Mouse (Mus musculus) heart, postnatal 14 days (tissue): ENCODE data around the gene Tmem116. TPM values are rescaled to one million over a fixed set of nuclear protein-coding genes. Genes with fewer than 3 reads are reported as not detected.

Source experiments
- DNase-seq, 2 experiments: peaks; one replicate each; pipeline ENCODE4 v3.0.0; 2021 to 2022
- intact Hi-C: fragments of 180-260 bp; cut with DNase I; formaldehyde crosslinking; loops from one replicate; pipeline ENCODE4 v1.15.1; 2025
- long read RNA-seq, 2 experiments: library from polyadenylated mRNA; stranded (forward); transcript quantifications; one replicate each; pipeline ENCODE4 v2.0.0; 2021
- total RNA-seq, 2 experiments: library from RNA; stranded (reverse); gene quantifications; 2 replicates each; pipeline ENCODE4 v1.2.3; 2021

The Tmem116 gene
- 1 to 10 TPM; 8.4 to 9.4 TPM for total RNA-seq
- long read RNA-seq, experiment 1, partial matches to known transcripts: 2 of 6 reads
- long read RNA-seq, experiment 1, other reads (novel, unspliced or antisense): 2 of 6 reads
- long read RNA-seq, experiment 2, partial matches to known transcripts: 1 of 10 reads
- long read RNA-seq, experiment 2, other reads (novel, unspliced or antisense): 6 of 10 reads

- intact Hi-C loops: loop anchor here (2.0 to 5.0 kb wide), 2 partner anchors 53 to 151 kb away; no protein-coding TSS in a partner anchor
- DNase-seq: peak; percentile 19 to 45
Observed at GRCm38 (mm10) chr5:121451644-121452025, at the start of gene Tmem116. Tmem116 (plus strand) TSS chr5:121451893.

DNA sequence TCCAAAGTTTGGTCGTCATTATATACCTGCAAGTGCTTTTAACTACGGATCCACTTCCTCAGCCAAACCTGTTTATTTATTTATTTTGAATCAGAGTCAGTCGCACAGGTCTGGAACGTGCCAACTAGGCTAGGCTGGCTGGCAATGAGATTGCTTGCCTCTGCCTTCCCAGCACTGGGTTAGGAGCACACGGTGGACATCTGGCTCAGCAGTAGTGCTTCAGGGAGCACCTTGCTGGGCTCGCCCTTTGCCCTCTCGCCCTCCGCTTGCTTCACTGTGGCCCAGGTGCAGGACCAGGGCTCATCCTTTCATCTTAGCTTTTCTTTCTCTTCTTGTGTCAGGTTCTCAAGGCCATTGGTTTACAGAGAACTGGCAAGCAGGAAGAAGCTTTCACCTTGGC, 43.8 kb upstream of the Tmem116 start:
- intact Hi-C loops: no loop called here
- no peak for DNase-seq

DNA sequence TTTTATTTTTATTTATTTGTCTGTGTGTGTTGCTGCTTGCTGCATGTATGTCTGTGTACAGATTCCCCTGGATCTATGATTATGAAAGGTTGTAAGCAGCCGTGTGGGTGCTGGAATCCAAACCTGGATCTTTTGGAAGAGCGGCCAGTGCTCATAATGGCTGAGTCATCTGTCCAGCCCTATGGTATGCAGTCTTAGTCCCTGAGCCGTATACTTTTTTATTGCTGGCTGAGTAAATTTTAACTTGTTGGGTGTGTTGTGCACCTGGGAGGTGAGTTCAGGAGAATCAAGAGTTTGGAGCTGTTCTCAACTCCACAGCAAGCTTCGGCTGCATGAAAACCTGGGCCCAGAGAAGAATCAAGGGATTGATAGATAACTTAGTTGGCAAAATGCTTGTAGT, 40.7 kb upstream of the Tmem116 start:
- DNase-seq: no peak
- intact Hi-C loops: no loop called here

- intact Hi-C loops: no loop called here
- no peak for DNase-seq
Observed at GRCm38 (mm10) chr5:121420721-121421120, 31.0 kb upstream of the Tmem116 start.

DNA sequence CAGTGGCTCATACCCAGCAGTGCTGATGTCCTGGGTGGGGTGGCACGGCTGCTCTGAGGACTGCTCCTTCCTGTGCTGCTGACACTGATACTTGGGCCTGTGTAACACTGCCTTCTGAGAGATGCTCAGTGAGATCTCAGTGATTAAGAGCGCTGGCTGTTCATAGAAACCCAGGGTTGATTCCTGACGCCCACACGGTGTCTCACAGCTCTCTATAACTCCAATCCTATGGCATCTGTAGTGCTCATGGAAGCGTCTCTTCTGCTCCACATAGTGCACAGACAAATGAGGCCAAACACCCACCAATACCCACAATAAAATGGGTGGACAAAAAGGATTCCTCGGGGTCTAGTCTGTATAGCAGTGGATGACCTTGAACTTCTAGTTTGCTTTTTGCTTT, 28.9 kb upstream of the Tmem116 start:
- intact Hi-C loops: no loop called here
- DNase-seq: no peak

DNA sequence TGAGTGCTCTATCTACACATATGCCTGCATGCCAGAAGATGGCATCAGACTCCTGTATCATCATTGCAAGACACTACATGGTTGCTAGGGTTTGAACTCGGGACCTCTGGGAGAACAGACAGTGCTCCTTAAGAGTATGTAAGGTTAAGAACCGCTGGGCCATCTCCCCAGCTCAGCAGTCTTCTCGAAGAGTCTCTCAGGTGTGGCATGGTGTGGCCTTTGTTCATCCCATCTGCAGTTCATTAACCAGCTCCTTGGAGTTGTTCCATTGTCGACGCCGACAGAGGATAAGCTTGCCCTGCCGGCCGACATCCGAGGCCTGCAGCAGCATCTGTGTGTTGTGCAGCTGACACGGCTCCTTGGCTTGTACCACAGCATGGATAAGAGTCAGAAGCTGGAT, 28.4 kb upstream of the Tmem116 start:
- intact Hi-C loops: no loop called here

GRCm38 (mm10) chr5:121428954-121429353, 22.7 kb upstream of the Tmem116 start:
- intact Hi-C loops: no loop called here
- no peak for DNase-seq

More for the DNA sequence above, 28.4 kb upstream of the Tmem116 start:
- no peak for DNase-seq

- peak in 1 of 2 experiments; percentile 29 for DNase-seq
- intact Hi-C loops: no loop called here
Observed at GRCm38 (mm10) chr5:121438131-121438530, 13.6 kb upstream of the Tmem116 start.

- no peak for DNase-seq
- intact Hi-C loops: no loop called here
Observed at GRCm38 (mm10) chr5:121438756-121439155, 12.9 kb upstream of the Tmem116 start.

GRCm38 (mm10) chr5:121443548-121443947, 8.1 kb upstream of the Tmem116 start:
- intact Hi-C loops: loop anchor here (5.0 kb wide), 1 partner anchor 34 kb away; no protein-coding TSS in a partner anchor

DNA sequence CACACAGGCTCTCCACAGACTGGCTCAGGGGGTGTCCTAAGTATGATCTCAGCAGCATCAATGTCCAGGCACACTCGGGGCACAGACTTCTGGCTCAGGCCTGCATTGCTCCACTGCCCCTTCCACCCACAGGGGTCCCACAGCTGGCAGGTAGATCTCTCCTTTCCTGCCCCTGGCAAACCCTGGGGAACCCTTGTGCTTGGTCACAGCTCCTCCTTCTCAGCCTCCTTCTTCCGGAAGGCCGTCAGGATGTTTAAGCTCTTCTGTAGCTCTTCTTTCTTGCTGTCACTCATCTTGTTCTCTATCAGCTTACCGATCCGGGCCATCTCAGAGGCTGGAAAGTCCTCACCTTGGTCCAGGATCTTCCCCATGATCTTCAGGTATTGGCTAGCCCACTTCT, 6.8 kb upstream of the Tmem116 start:
- DNase-seq: no peak
- intact Hi-C loops: loop anchor here (5.0 kb wide), 1 partner anchor 32 kb away; no protein-coding TSS in a partner anchor

More at GRCm38 (mm10) chr5:121443548-121443947, 8.1 kb upstream of the Tmem116 start:
- DNase-seq: peak in 1 of 2 experiments; percentile 37

DNA sequence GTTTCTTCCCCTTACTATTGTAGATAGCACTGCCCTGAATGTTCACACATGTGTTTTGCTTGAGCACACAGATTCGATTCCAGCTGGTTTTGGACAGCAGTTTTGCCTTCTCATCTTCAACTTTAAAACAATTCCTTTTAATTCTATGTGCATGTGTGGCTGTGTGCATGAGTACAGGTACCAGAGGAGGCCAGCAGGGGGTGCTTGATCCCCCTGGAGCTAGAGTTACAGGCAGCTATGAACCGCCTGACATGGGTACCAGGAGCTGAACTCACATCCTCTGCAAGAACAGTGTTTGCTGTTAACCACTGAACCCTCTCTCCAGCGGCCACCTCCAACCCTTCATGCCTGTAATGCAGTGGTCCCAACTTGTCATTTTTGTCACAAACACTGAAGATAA, 3.2 kb upstream of the Tmem116 start:
- peak in 1 of 2 experiments; percentile 16 for DNase-seq
- intact Hi-C loops: no loop called here

DNA sequence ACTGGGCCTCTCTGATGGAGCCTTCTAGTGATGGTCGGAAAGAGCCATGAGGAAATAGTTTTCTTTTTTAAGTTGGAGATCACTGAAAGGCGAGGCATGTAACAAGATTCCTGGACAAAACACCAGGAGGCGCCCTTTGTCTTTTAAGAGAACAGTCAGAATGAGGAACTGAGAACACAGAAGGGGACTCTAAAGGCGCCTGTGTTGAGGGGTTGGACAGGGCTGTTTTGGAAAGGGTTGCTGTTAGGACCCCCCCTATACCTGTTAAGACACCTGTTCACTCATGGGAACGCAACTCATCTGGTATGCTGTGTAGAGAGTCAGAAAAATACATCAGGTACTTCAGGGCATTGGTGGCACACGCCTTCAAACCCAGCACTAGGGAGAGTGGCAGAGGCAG, 1.7 kb upstream of the Tmem116 start:
- peak; percentile 58 to 73 for DNase-seq
- intact Hi-C loops: loop anchor here (1.0 to 5.0 kb wide), 3 partner anchors 27 to 152 kb away; no protein-coding TSS in a partner anchor

DNA sequence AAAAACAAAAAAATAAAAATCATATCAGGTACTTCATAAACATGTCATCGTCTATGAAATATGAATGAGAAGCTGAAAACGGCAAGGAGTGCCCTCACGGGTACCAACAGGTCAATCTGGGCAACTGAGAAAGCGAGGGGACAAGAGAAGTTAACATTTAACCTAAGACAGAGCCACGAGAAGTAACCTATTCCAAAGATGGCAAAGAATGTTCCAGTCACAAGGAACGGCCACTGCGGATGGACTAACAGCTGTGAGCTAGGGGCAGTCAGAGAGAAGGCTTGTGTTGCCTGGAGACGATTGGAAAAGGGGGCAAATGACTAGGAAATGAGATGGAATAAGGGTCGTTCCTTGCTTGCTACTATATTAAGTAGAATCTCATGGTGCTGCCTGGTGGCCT, 1.2 kb upstream of the Tmem116 start:
- no peak for DNase-seq
- intact Hi-C loops: loop anchor here (1.0 to 5.0 kb wide), 3 partner anchors 27 to 152 kb away; no protein-coding TSS in a partner anchor

GRCm38 (mm10) chr5:121451203-121451602, 490 bp upstream of the Tmem116 start:
- no peak for DNase-seq
- intact Hi-C loops: loop anchor here (2.0 to 5.0 kb wide), 2 partner anchors 52 to 151 kb away; no protein-coding TSS in a partner anchor

DNA sequence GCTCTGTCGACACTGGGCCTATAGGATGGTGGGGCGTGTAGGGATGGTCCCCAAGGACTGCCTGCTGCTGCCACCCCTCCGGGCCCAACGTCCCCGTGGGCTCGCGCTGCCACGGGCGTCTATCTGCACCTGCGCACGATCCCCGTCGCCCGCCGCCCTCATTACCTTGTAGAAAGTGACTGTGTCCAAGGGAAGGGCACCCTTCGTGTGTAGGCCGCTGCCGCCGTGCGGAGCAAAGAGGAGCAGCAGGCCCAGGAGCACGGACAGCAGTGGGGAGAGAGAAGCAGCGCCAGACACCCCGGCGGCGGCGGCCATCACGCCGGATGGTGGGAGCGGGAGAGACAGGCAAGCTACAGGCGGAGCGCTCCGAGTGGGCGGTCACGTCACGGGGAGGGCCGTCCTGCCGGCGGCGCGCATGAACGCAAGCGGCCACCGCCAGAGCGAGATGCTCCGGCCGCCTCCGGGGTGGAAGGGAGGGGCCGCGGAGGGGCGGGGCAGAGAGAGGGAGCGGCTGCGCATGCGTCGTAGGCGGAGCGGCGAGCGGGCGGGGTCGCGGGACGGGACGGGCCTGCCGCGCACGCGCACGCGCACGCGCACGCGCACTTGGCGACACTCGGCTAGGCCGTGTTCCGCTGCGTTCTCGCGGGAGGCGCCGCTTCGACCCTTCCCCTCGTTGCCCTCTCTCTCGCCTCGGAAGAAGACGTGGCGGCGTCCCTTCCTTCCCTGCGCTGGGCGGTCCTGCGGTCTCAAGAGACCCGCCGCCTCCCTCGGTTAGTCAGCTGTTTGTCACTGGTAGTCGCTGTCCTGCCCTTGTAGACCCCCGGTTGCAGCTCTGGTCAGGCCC, 555 bp downstream of the Tmem116 start, which contains the start of gene Erp29:
TSS of gene Erp29 (minus strand) at position 481 of the 844 bp plus-strand sequence.
- intact Hi-C loops: loop anchor here (5.0 kb wide), 1 partner anchor 150 kb away; no protein-coding TSS in a partner anchor
- peak; percentile 100 for DNase-seq

GRCm38 (mm10) chr5:121452906-121453305, 1.2 kb downstream of the Tmem116 start:
- DNase-seq: peak in 1 of 2 experiments; percentile 67
- intact Hi-C loops: loop anchor here (5.0 kb wide), 1 partner anchor 149 kb away; no protein-coding TSS in a partner anchor

GRCm38 (mm10) chr5:121453743-121454502, 2.2 kb downstream of the Tmem116 start:
- intact Hi-C loops: loop anchor here (5.0 kb wide), 1 partner anchor 148 kb away; no protein-coding TSS in a partner anchor
- DNase-seq: no peak

DNA sequence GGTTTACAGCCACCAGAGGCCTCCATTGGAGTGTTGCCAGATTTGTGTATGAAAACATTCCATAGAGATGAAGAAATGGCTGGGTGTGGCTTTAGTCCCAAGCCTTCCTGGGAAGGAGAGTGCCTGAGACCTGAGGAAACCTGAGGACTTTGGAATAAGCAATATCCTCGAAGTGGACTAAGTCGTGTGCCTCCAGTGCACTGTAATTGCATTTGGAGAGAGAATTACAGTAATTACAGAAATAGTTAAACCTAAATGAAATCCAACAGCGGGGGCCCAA, 2.8 kb downstream of the Tmem116 start:
- intact Hi-C loops: loop anchor here (5.0 kb wide), 1 partner anchor 148 kb away; no protein-coding TSS in a partner anchor
- no peak for DNase-seq

DNA sequence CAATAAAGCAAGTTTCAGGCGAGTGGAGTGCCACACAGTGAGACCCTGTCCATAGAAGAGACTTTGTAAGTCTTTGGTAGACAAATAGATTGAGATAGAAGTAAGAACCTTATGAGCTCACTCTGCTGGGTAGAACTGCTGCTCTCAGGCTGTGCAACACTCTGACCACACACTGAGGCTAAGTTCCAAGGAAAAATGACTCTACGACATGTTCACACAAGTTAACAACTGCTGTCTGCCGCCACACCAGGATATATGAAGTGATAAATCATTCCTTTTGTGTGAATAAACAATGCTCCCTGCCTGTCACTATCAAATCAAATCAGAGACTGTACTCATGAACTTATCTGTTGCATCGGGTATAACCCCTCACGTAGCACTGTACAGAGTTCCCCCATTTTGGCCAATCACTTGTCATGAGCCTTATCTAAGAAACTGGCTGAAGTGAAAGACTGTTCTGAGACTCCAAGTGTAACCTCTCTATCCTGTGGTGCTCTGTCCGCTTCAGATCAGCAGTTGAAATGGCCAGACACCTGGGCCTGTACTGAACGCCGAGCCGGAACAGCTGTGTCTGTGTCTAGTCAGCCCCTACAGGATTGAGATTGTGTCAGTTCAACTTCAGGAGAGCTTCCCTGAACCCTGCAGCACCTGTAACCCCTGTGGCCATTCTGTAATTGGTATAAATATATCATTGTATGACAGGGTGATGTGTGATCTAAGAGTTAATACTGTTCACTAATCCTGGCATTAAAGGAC, 4.0 kb downstream of the Tmem116 start:
- intact Hi-C loops: no loop called here
- DNase-seq: no peak
